Mouse (Mus musculus): Measurements from ENCODE around the gene Cdkal1.

- TF ChIP-seq CTCF (IDR thresholded peaks at IDR 0.05; ENCODE audit: low read depth) (no peak), EP300 (IDR thresholded peaks at IDR 0.05; ENCODE audit: low read depth) (no peak)
These were observed 87.4 kb downstream of the Cdkal1 start for GRCm38 (mm10) chr13:29768104-29768503.

Measured in liver, postnatal 0 days (tissue).